Mouse (Mus musculus) thymus, postnatal 4 days (tissue): ENCODE measurements around the gene AI464131.

Source experiments
- DNase-seq: peaks from one replicate; pipeline ENCODE4 v3.0.0; 2021

AI464131 gene

GRCm38 (mm10) chr4:41504325-41504724 is 1.4 kb upstream of the AI464131 start:
- DNase-seq: no peak

- no peak for DNase-seq
Measured at GRCm38 (mm10) chr4:41502171-41502940, 520 bp downstream of the AI464131 start.

- DNase-seq: no peak
Measured at GRCm38 (mm10) chr4:41500787-41501186, 2.1 kb downstream of the AI464131 start.

- DNase-seq: no peak
Measured at GRCm38 (mm10) chr4:41499619-41500018, 3.3 kb downstream of the AI464131 start.

- DNase-seq: peak; percentile 18
Measured at GRCm38 (mm10) chr4:41498921-41499391, 3.9 kb downstream of the AI464131 start.

GRCm38 (mm10) chr4:41497995-41498845 is 4.7 kb downstream of the AI464131 start:
- DNase-seq: peak; percentile 15

GRCm38 (mm10) chr4:41497579-41497978 is 5.3 kb downstream of the AI464131 start:
- peak; percentile 81 for DNase-seq

- DNase-seq: no peak
Measured at GRCm38 (mm10) chr4:41497046-41497445, 5.8 kb downstream of the AI464131 start.

- DNase-seq: no peak
Measured at GRCm38 (mm10) chr4:41495850-41496249, 7.0 kb downstream of the AI464131 start.

- no peak for DNase-seq
Measured at GRCm38 (mm10) chr4:41495076-41495475, 7.8 kb downstream of the AI464131 start.

- DNase-seq: no peak
Measured at GRCm38 (mm10) chr4:41494378-41494777, 8.5 kb downstream of the AI464131 start.

GRCm38 (mm10) chr4:41493464-41494116 is 9.3 kb downstream of the AI464131 start:
- DNase-seq: no peak

- DNase-seq: no peak
Measured at GRCm38 (mm10) chr4:41492951-41493350, 9.9 kb downstream of the AI464131 start.

- DNase-seq: no peak
Measured at GRCm38 (mm10) chr4:41481601-41482017, 21.3 kb downstream of the AI464131 start.

- DNase-seq: no peak
Measured at GRCm38 (mm10) chr4:41480254-41480653, 22.6 kb downstream of the AI464131 start.

- no peak for DNase-seq
Measured at GRCm38 (mm10) chr4:41479456-41479804, 23.4 kb downstream of the AI464131 start.

GRCm38 (mm10) chr4:41478751-41479455 is 24.0 kb downstream of the AI464131 start:
- peak; percentile 20 for DNase-seq

- DNase-seq: no peak
Measured at GRCm38 (mm10) chr4:41477648-41478160, 25.2 kb downstream of the AI464131 start.

GRCm38 (mm10) chr4:41471384-41471689 is 31.5 kb downstream of the AI464131 start:
- no peak for DNase-seq

GRCm38 (mm10) chr4:41470684-41471383 is 32.0 kb downstream of the AI464131 start:
- no peak for DNase-seq

GRCm38 (mm10) chr4:41470051-41470683 is 32.7 kb downstream of the AI464131 start:
- DNase-seq: no peak
